Mouse (Mus musculus): Measurements from ENCODE around the gene Opn1sw.

DNA sequence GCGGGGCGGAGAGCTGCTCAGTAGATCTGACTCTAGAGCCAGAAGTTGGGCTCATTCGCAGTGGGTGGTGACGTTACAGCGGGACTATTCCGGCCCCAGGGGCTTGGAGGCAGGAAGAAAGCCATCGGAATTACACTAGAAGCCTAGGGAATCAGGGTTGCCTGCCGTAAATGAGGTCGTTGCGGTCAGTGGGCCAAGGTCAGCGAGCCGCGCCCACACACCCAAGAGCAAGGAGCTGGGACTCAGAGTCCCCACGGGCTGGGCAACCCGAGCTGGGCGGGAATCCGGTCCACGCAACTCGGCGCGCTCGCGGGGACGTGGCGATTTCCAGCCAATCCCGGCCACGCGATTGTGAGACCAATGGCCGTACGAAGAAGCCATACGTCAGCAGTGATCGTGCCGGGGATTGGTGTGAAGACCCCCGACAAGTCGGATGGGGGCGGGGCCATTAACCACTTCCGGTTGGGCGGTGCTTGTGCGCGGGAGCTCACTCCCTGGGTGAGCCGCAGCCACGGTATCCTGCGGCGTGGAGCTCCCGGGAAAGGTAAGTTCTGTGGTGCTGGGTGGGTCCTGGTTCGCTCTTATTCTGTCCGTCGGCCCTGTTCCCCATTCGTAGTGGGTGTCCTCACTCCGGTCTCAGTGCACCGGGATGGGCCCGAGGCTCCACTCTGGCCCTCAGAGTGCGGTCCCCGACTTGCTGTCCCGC is 40.5 kb downstream of the Opn1sw start, which contains the start of gene Calu:
- TF ChIP-seq GATA1 (IDR thresholded peaks at IDR 0.05; ENCODE audit: low read length) (no peak), TAL1 (IDR thresholded peaks at IDR 0.05; ENCODE audit: low read length) (no peak)
